Mouse (Mus musculus) left cerebral cortex, postnatal 25 days (tissue): Measurements from ENCODE around the gene Arhgap31. TPM values are rescaled to one million over a fixed set of nuclear protein-coding genes. Genes with fewer than 3 reads are reported as not detected.

ENCODE experiments used
- DNase-seq, 2 experiments: peaks; one replicate each; pipeline ENCODE4 v3.0.0; 2022; ENCODE audit warnings: low spot score in 2 of 2, mixed read lengths in 1 of 2
- intact Hi-C: fragments of 180-260 bp; cut with DNase I; formaldehyde crosslinking; loops from one replicate; pipeline ENCODE4 v1.15.1; 2025
- total RNA-seq, 2 experiments: library from RNA; stranded (reverse); gene quantifications; 2 replicates each; pipeline ENCODE4 v1.2.3; 2021

The Arhgap31 gene
- total RNA-seq, 2 experiments from 2014 or later: 18.5 to 19.9 TPM

DNA sequence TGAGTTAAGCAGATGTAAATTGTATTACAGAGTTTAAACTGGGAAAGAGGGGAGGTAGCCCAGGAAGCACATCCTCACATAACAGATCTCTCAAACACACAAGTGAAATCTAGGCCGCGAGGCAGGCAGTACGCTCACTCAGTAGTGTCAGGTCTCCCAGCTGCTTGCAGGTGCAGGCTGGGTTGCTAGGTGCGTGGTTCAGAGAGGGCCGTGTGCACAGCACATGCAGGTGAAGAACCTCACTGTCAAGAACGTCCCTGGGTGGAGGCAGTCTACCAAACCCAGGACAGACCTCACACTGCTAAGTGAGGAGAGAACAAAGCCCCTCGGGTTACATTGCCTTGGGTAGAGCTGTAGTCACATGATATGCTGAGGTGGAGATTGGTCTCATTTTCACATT is 128.3 kb downstream of the Arhgap31 start:
- DNase-seq: no peak
- intact Hi-C loops: no loop called here

DNA sequence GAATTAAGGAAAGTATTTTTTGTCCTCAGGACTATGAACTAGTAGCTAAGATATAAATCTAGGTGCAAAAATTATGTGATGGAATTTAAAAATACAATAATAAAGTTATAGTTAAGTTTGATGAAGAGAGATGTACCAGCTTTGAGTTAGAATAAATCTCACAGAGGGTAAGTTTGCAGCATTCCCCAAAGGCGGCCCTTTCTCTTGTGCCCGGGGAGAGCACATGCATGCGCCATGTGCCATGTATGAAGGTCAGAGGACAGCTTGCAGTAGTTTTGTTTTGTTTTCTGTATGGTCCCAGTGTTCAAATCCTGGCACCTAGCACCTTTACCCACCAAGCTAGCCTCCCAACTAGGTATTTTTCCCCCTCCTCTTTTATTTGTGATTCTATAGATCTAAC is 141.6 kb downstream of the Arhgap31 start:
- intact Hi-C loops: no loop called here
- DNase-seq: no peak

DNA sequence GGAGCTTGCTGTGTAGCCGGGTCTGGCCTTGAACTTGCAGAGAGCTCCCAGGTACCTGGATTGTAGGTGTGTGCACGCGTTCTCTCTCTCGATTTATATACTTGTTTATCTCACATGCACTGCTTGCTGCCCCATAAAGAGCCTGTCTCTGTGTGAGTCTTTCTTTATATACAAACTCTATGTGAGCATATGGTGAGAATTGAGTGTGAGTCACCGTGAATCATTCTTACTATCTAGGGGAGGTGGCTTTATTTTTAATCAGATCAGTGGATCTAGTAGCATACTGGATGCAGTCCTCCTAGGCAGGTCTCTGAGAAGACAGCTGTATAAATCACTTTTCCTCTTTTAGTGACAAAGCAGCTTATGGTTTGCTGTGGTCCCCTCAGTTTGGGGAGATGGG is 144.9 kb downstream of the Arhgap31 start:
- DNase-seq: peak; percentile 14 to 77
- intact Hi-C loops: no loop called here

DNA sequence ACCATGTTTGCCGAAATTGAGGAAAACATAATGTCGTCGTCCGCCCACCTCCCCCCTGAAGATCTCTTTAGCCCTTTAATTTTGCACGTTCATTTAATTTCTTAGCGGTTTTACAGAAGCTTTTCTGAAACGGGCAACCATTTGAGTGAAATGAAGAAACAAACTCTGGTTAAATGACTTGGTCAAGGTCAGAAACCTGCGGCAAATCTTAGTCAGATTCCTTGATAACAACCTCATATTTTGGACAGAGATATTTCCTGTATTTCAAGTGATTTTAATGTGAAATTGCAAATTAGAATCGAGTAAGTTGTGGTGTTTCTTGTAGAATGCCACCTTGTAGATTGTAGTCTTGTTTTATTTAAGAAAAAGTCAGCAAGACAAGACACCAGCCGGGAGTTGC is 149.6 kb downstream of the Arhgap31 start:
- intact Hi-C loops: no loop called here
- DNase-seq: no peak

DNA sequence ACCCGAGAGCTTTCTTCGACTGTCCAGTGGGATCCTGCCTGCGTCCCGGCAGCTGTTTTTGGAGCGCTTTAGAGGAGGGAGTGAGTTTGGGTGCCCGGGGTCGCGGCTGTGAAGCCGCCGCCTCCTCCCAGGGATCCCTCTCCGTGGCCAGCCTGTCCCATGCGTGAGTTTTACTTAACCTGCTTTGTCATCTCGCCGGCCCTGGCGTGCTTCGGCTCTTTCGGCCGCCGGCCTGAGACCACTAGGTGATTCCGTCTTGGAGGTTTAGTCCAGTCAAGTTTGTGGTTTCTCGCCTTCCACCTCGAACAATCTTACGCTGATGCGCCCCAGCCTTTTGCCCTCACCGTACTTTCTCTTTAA is 150.1 kb downstream of the Arhgap31 start:
- intact Hi-C loops: no loop called here
- DNase-seq: no peak

DNA sequence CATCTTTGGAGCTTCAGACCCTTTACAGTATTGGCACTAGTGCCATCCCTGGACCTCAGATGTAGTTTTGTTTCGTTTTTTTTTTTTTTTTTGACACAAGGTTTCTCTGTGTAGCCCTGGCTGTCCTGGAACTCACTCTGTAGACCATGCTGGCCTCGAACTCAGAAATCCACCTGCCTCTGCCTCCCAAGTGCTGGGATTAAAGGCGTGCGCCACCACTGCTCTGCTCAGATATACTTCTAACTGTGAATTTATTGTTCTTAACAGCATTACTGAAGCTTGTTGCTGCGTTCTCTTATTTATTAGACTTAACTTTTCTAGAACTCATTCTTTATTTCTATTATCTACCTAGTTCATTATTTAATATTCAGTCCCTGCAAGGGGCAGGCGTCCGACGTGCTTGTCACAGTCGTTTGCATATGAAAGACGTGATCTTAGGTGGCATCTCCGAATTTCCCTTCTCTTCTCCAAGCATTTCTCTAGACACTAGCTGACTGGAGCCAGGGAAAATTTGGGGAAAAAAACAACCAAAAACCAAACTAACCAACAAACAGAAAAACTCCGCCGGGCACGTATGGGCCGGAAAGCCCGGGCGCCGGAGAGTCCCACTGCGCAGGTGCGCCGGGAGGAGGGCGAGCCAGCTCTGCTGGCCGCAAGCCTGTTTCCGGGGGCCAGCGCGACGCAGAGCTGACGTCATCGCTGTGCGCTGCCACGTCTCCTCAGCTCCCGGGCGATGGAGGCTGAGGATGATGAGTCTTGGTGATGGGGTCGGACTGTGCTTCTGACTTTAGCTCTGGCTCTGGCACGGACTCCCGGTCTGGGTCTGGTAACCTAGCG is 150.7 kb downstream of the Arhgap31 start:
- DNase-seq: peak; percentile 96 to 97
- intact Hi-C loops: no loop called here

DNA sequence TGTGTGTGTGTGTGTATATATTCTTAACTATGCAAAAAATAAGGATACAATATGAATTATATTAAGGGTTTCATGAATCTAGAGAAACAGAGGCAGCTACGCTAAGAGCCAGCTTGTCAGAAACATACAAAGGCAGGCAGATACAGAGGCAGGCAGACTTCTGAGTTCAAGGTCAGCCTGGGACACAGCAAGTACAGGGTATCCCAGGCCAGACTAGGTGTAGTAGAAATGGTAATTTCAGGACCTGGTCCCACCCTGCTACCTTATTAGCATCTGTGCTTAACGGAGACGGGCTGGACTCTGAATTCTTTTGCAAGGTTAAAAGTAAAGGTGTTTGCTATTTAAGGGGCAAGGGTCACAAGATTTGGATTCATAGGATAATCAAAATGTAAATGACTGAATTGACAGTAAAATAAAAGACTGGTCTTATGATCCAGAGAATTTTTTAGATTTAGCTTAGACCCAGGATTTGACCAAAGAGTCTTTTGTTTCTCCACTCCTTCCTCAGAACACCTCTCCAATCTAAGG is 154.8 kb downstream of the Arhgap31 start, which contains the start of gene Tmem39a:
TSS of gene Tmem39a (plus strand) at position 478 of the 528 bp plus-strand sequence.
- no peak for DNase-seq
- intact Hi-C loops: no loop called here

DNA sequence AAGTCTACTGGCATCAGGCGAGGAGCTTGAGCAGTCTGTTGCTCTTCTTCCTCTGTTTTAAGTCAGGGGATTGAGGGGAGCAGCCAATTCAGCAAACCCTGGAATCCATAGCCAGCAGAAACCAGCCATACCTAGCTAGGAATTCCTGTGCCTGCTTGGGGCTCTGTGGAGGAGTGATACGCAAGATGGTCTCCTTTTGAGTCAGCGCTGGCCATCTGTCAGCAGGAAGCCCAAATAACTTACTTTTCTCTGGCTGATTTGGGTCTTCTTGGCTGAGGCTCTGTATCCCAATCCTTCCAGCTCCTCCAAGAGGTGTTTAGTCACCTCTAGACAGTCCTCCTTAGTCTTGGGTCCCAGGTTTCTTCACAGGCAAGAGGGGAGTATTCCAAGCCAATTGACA is 157.1 kb downstream of the Arhgap31 start:
- DNase-seq: peak in 1 of 2 experiments; percentile 15
- intact Hi-C loops: no loop called here

DNA sequence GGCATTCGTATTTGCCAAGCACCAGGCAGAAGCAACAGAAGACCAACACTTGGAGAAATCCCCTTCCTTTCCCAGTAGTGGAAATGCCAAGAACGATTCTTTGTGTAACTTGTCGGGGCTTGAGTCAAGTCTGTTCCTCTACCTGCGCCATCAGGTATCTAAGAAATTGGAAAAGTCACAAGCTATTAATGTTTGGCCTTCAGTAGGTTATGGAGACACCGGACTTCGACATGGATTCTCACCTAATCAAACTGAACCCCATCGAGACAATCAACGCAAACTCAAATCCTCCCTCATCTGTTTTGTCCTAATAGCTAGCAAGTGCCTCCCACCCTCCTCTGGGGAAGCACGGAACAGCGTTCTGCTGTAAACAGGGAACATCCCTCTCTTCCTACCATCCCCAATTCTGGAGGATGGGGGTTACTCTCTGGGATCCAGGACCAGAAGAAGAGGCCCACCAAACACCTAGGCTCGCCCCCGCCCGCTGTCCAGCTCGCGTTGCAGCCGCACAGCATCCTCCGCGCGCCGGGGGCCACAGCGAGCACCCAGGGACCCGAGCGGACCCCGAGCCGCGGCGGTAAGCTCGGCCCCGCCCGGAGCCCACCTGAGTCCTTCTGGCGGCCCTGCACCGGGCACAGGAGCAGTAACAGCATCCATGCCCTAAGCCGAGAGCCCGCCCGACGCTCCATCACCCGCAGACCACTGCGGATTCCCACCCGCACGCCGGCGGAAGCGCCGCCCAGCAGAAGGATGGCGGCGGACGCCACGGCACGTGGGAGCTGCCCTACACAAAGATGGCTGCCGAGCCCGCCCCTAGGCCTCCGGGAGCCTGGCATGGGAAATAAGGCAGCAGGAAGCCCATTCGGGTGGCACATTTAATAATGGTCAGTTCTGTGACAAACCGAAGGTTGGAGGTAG is 163.3 kb downstream of the Arhgap31 start, which contains the start of gene Poglut1:
TSS of gene Poglut1 (minus strand) at position 780 of the 918 bp plus-strand sequence.
- DNase-seq: peak; percentile 86 to 87
- intact Hi-C loops: loop anchor here (10.0 kb wide), 1 partner anchor 505 kb away; no protein-coding TSS in a partner anchor

Other genes with a start within 250 kb of the Arhgap31 start
- 10 to 100 TPM; 32.6 to 33.5 TPM for gene Timmdc1, start 190.6 kb downstream of the Arhgap31 start, total RNA-seq
- 10 to 100 TPM; 41.1 to 44.8 TPM for gene Poglut1, start 163.0 kb downstream of the Arhgap31 start, total RNA-seq
- gene Tmem39a, start 154.6 kb downstream of the Arhgap31 start, total RNA-seq: 10 to 100 TPM; 18.7 to 23.5 TPM
- 10 to 100 TPM; 21.7 to 22.8 TPM for gene B4galt4, start 29.0 kb upstream of the Arhgap31 start, total RNA-seq
- gene Upk1b, start 87.1 kb upstream of the Arhgap31 start, total RNA-seq: 1 to 10 TPM; 1.8 to 1.9 TPM
- gene 4930435E12Rik, start 115.5 kb upstream of the Arhgap31 start, total RNA-seq: not detected
- 10 to 100 TPM; 38.3 to 46.5 TPM for gene Igsf11, start 179.4 kb upstream of the Arhgap31 start, total RNA-seq